Mouse (Mus musculus): Measurements from ENCODE around the gene Tssk1. TPM values are rescaled to one million over a fixed set of nuclear protein-coding genes. Genes with fewer than 3 reads are reported as not detected.
A peak's percentile ranks its signal among the peaks of the same experiment; 100 is the strongest.

Tssk1 gene
- total RNA-seq (2012; rRNA removed) (0.04 TPM in 1 of 2 replicates, not detected in the other), polyA plus RNA-seq (2012; ENCODE audit: insufficient read depth in 1 of 2, insufficient read length in 2 of 2, low read depth in 1 of 2, low replicate concordance in 2 of 2, missing spikeins in 1 of 2) (under 1 TPM in 1 of 2 experiments, not detected in 1; 0.36 TPM)

DNA sequence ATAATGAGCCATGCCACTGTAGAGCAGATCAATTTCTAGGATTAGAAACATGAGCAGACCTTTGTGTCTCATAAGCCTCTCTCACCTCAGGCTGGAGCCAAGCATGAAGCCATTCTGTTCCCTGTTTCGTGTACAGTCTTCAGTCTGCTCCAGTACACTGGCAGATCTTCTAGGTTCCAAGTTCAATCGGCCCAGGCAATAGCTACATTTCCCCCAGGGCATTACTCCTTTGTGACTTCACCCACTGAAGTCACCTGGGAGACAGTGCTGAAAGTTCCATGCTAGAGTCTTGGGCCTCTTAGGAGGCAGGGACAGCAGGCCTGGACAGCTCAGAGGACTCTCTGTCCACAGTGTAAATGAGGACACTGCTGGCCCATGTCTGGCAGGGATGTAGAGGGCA, at the start of gene Tssk1:
TSS of gene Tssk1 (plus strand) at position 301 of the 400 bp plus-strand sequence.
- Histone ChIP-seq H3K36me3 (ENCODE audit: control insufficient read depth in 1 of 2, insufficient read depth in 2 of 2, low read length in 2 of 2) (peaks cover 0 to 11% of the 10 kb centered on the region in 2 experiments; a peak in 1 of 4 replicates), H3K27me3 (ENCODE audit: control insufficient read depth in 1 of 2, insufficient read depth in 2 of 2, low read length in 2 of 2) (no peaks in the 10 kb centered on the region), H3K27ac (ENCODE audit: control insufficient read depth, low read depth, low read length) (no peak within 1 kb of the TSS), H3K4me1 (ENCODE audit: control insufficient read depth in 1 of 2, insufficient read depth in 2 of 2, low read length in 2 of 2) (peaks cover 6 to 14% of the 10 kb centered on the region in 2 experiments), H3K79me2 (ENCODE audit: control insufficient read depth, insufficient read depth, low read length, poor library complexity) (peaks cover 16% of the 10 kb centered on the region), H3K9me3 (replicated peaks; ENCODE audit: insufficient read depth, low read length) (no peaks in the 10 kb centered on the region), H3K9ac (ENCODE audit: control insufficient read depth, low read depth, low read length, poor library complexity, severe bottlenecking) (no peak within 1 kb of the TSS), H3K4me3 (ENCODE audit: control insufficient read depth in 1 of 2, insufficient read depth in 1 of 2, low read depth in 2 of 2, low read length in 2 of 2) (no peak within 1 kb of the TSS)
- no peak for TF ChIP-seq MYB (IDR thresholded peaks at IDR 0.05; ENCODE audit: low read depth, low read length)
- TF ChIP-seq TAL1 (IDR thresholded peaks at IDR 0.05; ENCODE audit: low read length), result no peak
- TF ChIP-seq TCF12 (IDR thresholded peaks at IDR 0.05; ENCODE audit: low read depth, low read length), result no peak
- TF ChIP-seq ETS1 (IDR thresholded peaks at IDR 0.05; ENCODE audit: low read depth, low read length), result no peak
- no peak for TF ChIP-seq EP300 (IDR thresholded peaks at IDR 0.05; ENCODE audit: low read depth in 1 of 2, low read length in 2 of 2)
- TF ChIP-seq MEF2A (IDR thresholded peaks at IDR 0.05; ENCODE audit: extremely low read depth, insufficient replicate concordance, low read depth, low read length, poor library complexity, severe bottlenecking), result no peak
- no peak for TF ChIP-seq USF2 (IDR thresholded peaks at IDR 0.05; ENCODE audit: borderline replicate concordance in 1 of 2, insufficient read depth in 1 of 2, low read depth in 1 of 2, low read length in 2 of 2)
- TF ChIP-seq ZC3H11A (IDR thresholded peaks at IDR 0.05; ENCODE audit: low read depth, low read length), result no peak
- no peak for TF ChIP-seq SMC3 (IDR thresholded peaks at IDR 0.05; ENCODE audit: low read depth, low read length)
- DNase-seq (ENCODE audit: low read depth, low spot score), result no peak

DNA sequence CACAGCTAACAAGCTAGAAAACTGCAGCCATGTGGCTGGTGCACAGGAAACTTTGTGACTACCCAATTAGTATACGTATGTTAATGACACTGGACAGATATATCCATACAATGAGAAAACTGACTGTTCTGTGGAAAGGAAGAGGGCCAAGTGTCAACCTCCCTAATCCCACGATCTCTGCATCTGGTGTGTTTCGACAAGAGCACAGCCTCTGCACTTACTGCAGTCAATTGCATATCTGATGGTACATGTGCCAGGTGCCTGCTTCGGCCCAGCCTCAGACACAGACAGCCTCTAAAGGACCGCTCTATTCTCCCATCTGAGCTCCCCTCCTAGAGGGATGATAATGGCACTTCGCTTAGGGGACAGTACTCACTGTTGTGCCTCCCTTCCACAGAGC, 45.6 kb upstream of the Tssk1 start:
- H3K27me3 ChIP-seq (ENCODE audit: control insufficient read depth in 1 of 2, insufficient read depth in 2 of 2, low read length in 2 of 2), result no peaks in the 10 kb centered on the region
- peaks cover 6 to 8% of the 10 kb centered on the region in 2 experiments for H3K36me3 ChIP-seq (ENCODE audit: control insufficient read depth in 1 of 2, insufficient read depth in 2 of 2, low read length in 2 of 2)
- no peak; the same call in 1 of the 2 replicates for TF ChIP-seq MAX (IDR thresholded peaks at IDR 0.05; ENCODE audit: low read length)
- no peak for TF ChIP-seq NRF1 (IDR thresholded peaks at IDR 0.05; ENCODE audit: insufficient read depth, low read depth, low read length, poor library complexity, severe bottlenecking)
- TF ChIP-seq MXI1 (IDR thresholded peaks at IDR 0.05; ENCODE audit: low read depth, low read length), result peak; percentile 24; the same call in 1 of the 2 replicates
- peak; percentile 48; the same call in 1 of the 2 replicates for TF ChIP-seq ETS1 (IDR thresholded peaks at IDR 0.05; ENCODE audit: low read depth, low read length)
- TF ChIP-seq HCFC1 (IDR thresholded peaks at IDR 0.05; ENCODE audit: low read depth, low read length), result no peak
- TF ChIP-seq NELFE (IDR thresholded peaks at IDR 0.05; ENCODE audit: low read depth, low read length), result no peak
- 0 out of 2 replicates have a peak, but pooled peaks have one; percentile 16 for TF ChIP-seq USF1 (IDR thresholded peaks at IDR 0.05; ENCODE audit: low read depth, low read length)
- no peak for TF ChIP-seq TAL1 (IDR thresholded peaks at IDR 0.05; ENCODE audit: low read length)
- TF ChIP-seq POLR2AphosphoS2 (IDR thresholded peaks at IDR 0.05; ENCODE audit: low read length), result no peak
- TF ChIP-seq SMC3 (IDR thresholded peaks at IDR 0.05; ENCODE audit: low read depth, low read length), result no peak
- no peak for TF ChIP-seq ELF1 (IDR thresholded peaks at IDR 0.05; ENCODE audit: low read depth, low read length)
- TF ChIP-seq TCF12 (IDR thresholded peaks at IDR 0.05; ENCODE audit: low read depth, low read length), result peak; percentile 68
- TF ChIP-seq TBP (IDR thresholded peaks at IDR 0.05; ENCODE audit: low read depth, low read length), result no peak
- TF ChIP-seq CTCF (IDR thresholded peaks at IDR 0.05 in 2 of 3, conservative IDR thresholded peaks at IDR 0.05 in 1 of 3; ENCODE audit: control insufficient read depth in 1 of 3, insufficient read depth in 1 of 3, low read depth in 2 of 3, low read length in 3 of 3, poor library complexity in 1 of 3, severe bottlenecking in 1 of 3), result no peak
- no peak for TF ChIP-seq BHLHE40 (IDR thresholded peaks at IDR 0.05; ENCODE audit: borderline replicate concordance, low read depth, low read length)
- TF ChIP-seq ZC3H11A (IDR thresholded peaks at IDR 0.05; ENCODE audit: low read depth, low read length), result no peak
- no peak for TF ChIP-seq KAT2A (conservative IDR thresholded peaks at IDR 0.05; ENCODE audit: low read depth, low read length)
- peak; percentile 57 to 61; a peak in 2 of 4 replicates for TF ChIP-seq EP300 (IDR thresholded peaks at IDR 0.05; ENCODE audit: low read depth in 1 of 2, low read length in 2 of 2)
- 0 out of 2 replicates have a peak, but pooled peaks have one; percentile 27 for TF ChIP-seq SIN3A (IDR thresholded peaks at IDR 0.05; ENCODE audit: low read length)
- no peak for TF ChIP-seq USF2 (IDR thresholded peaks at IDR 0.05; ENCODE audit: borderline replicate concordance in 1 of 2, insufficient read depth in 1 of 2, low read depth in 1 of 2, low read length in 2 of 2)
- TF ChIP-seq MEF2A (IDR thresholded peaks at IDR 0.05; ENCODE audit: extremely low read depth, insufficient replicate concordance, low read depth, low read length, poor library complexity, severe bottlenecking), result no peak
- peak; percentile 75 for TF ChIP-seq GATA1 (IDR thresholded peaks at IDR 0.05; ENCODE audit: low read depth, low read length)
- no peak for TF ChIP-seq POLR2AphosphoS5 (IDR thresholded peaks at IDR 0.05; ENCODE audit: borderline replicate concordance, low read depth, low read length)
- no peak overlapping the region for H3K4me3 ChIP-seq (ENCODE audit: control insufficient read depth in 1 of 2, insufficient read depth in 1 of 2, low read depth in 2 of 2, low read length in 2 of 2)
- peak; percentile 51 for DNase-seq (ENCODE audit: low read depth, low spot score)
- no peak overlapping the region for H3K27ac ChIP-seq (ENCODE audit: control insufficient read depth, low read depth, low read length)
- H3K9ac ChIP-seq (ENCODE audit: control insufficient read depth, low read depth, low read length, poor library complexity, severe bottlenecking), result no peak overlapping the region
- H3K79me2 ChIP-seq (ENCODE audit: control insufficient read depth, insufficient read depth, low read length, poor library complexity), result no peaks in the 10 kb centered on the region
- peaks cover 2 to 6% of the 10 kb centered on the region in 2 experiments; a peak in 3 of 4 replicates for H3K4me1 ChIP-seq (ENCODE audit: control insufficient read depth in 1 of 2, insufficient read depth in 2 of 2, low read length in 2 of 2)
- H3K9me3 ChIP-seq (replicated peaks; ENCODE audit: insufficient read depth, low read length), result no peaks in the 10 kb centered on the region

Data from MEL (cell line).